Mouse (Mus musculus): ENCODE measurements at regions not wholly inside any gene's neighbourhood (a gene's known extent, or its start where the extent isn't known, plus 50 kb on each side); places are given as distances from the start of the nearest gene placed in this dataset.

- TF ChIP-seq CTCF (IDR thresholded peaks at IDR 0.05; ENCODE audit: borderline replicate concordance, insufficient read depth, low read depth, low read length): no peak
- no peak for TF ChIP-seq POLR2A (IDR thresholded peaks at IDR 0.05; ENCODE audit: borderline replicate concordance, insufficient read depth, low read length)
Observed at GRCm38 (mm10) chr13:6888381-6888780, 239.8 kb upstream of the Pfkp start.
